Mouse (Mus musculus) lung, adult 18-20 months (tissue): ENCODE results near the gene Lasp1.
"Not testable (repeated sequence)": the region's sequence is repeated elsewhere in the genome, so short reads cannot be mapped to it uniquely, and the experiment has no call there.

ENCODE experiments used
- DNase-seq, 2 experiments: peaks; one replicate each; pipeline ENCODE4 v3.0.0; 2022; ENCODE audit warnings: mixed read lengths in 2 of 2

Lasp1 gene

DNA sequence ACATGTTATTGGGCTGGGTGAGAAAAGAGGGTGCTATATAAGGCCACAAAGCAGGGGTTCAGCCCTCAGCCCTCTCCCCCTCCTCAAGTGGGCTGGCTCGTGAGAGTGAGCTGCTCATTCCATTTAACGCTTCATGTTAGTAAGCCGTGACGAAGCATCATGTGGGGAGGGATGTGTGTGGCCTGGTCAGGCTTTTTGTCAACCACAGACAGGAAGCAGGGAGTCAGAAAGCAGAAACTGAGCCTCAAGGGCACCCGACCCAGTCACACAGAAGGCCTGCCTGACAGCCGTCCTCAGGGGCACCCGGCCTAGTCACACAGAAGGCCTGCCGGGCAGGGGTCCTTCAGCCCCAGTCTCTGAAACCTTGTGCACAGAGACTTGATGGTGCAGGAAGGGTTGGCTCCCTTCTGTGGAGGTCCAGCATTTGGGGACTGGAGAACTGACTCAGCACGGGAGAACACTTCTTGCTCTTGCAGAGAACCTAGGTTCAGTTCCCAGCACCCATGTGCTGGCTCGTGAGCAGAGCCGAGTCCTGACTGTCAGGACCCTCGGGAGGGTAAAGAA is 31.2 kb downstream of the Lasp1 start:
- peak in 1 of 2 experiments; percentile 52 for DNase-seq

DNA sequence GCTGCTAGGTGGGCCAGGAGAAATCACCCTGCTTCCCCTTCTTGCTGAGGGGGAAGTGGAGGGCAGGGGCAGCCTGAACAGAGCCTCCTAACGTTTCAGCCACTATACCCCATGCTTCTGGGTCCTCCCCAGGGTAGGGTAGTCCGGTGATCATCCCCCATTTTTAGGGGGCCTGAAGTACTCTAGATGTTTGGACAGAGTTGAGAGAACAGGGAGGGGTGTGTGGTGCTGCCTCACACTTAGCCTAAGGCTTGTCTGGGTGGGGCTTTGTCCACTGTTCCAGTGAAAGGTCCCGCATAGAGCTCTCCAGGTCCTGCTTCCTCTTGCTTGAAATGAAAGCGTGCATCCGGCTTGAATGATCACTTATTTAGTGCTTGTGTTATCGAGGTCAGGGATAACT is 31.7 kb downstream of the Lasp1 start:
- DNase-seq: no peak

GRCm38 (mm10) chr11:97832001-97832400 is 33.2 kb downstream of the Lasp1 start:
- peak in 1 of 2 experiments; percentile 26 for DNase-seq

DNA sequence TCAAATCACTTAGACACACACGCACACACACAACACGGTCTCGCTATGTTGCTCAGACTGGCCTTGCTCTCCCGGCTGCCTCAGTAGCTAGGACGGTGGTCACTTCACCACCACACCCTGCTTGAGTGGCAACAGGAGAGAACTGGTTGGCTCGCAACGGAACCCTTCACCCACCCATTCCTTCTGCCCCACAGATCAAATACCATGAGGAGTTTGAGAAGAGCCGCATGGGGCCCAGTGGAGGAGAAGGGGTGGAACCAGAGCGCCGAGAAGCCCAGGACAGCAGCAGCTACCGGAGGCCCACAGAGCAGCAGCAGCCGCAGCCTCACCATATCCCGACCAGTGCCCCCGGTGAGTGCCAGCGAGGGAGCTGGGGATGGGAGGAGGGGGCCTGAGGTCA is 34.6 kb downstream of the Lasp1 start:
- DNase-seq: peak; percentile 45 to 60

DNA sequence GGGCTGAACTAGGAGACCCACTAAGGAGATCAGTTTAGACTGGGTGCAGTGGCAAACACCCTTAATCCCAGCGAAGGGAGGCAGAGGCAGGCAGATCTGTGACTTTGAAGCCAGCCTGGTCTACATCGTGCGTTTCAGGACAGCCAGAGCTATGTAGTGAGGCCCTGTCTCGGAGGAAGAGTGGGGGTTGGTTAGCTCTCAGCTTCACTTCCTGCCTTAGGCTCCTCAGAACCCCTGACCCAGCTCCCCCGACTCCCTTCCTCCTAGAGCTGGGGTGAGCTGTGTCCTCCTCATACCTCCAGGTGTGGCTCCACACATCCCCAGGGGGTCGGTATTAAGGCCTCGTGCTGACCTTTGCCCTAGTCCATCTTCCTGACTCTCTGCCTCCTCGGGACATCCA is 37.7 kb downstream of the Lasp1 start:
- no peak for DNase-seq

DNA sequence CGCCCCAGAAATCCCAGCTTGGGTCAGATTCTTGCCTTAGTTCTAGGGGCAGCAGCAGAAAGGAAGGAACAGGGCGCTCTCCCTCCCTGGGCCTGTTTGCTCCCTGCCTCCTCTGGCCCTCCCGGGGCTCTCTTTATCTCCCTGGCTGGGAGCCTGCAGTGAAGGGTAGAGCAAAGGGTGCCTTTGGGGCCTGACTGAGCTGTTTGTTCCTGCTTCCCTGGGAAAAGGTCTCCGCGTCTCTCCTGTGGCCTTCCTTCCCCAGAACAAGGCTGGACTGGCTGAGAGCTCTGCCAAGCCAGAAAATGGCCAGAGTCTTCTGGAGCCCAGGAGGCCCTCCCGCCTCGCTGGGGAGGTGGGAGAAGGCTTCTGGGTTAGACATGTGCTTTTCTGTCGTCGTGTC is 38.3 kb downstream of the Lasp1 start:
- not testable (repeated sequence) for DNase-seq

DNA sequence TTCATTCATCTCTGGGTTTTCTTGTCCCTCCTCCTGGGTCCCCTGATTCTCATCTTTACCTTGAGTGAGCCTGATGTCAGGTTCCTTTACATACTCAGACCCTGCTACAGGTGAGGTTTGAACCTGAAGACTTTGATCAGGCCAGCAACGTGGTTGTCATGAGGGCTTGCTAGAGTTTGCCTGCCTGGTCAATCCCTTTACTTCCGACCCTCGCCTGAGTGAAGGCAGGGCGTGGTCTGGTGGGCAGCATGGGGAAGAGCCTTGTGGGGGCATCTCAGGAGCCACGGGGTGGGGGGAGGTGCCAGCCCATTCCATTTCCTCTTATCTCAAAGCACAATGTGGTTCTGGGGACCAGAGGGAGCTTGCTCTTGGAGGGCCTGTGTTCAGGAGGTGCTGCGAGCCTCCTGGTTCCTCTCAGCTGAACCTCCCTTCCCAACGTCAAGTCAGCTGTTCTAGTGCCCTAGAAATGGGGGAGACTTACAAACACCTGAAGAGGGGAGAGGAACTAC is 38.9 kb downstream of the Lasp1 start:
- DNase-seq: no peak

- no peak for DNase-seq
Measured at GRCm38 (mm10) chr11:97838779-97839440, 40.1 kb downstream of the Lasp1 start.

DNA sequence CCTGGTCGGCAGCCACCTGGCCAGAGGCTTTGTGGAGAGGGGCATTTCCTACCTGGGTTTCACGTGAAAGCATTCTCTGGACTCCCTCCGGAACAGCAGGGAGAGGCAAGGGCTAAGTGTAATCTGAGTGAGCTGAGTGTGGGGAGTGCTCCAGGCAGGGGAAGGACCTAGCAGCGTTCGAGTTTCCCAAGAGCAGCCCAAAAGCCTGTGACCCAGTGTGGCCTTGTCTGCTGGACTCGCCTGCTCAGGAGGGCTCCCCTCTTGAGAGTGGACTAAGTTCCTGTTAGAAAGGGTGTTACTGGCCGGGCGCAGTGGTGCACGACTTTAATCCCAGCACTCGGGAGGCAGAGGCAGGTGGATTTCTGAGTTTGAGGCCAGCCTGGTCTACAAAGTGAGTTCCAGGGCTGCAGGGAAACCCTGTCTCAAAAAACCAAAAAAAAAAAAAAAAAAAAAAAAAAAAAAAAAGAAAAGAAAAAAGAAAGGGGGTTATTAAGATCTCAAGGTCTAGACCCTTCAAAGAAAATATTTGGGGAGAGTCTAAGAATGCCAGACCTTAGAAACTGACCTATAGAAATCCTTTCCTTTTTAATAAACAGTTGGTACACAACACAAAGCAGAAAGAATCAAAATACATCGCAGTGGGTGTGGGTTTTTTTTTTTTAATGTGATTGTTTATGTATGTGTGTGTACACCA is 40.8 kb downstream of the Lasp1 start:
- DNase-seq: no peak

DNA sequence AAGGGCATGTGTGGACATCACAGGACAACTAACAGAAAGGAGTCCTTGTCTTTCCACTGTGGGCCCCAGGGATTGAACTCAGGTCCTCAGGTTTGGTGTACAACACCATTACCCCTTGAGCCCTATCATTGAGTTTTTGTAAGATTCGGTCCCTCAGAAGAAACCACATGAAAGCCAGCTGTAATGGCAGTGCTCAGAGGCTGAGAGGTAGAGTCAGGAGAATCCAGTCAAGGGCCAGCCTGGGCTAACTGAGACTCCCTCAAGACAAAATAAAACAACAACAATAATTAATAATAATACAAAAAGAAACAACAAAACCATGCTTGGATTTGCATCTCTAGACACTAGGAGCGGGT is 41.3 kb downstream of the Lasp1 start:
- DNase-seq: no peak

DNA sequence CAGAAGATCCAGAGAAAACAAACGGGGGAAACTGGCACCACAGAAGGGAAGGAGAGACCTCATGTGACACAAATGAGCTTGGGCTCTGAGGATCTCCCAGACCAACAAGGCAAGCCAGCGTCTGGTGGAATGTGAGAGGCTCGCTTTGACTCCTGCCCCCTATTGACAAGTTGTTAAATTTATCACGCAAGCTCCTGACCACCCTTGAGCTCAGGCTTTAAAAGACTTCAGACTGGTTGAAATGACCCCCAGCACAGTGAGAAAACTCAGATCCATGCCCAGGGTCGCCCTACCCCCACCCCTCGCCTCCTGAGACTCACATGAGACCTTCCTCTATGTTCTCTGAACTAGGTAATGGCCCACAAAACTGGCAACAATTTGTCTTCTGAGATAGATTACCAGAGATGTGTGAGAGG is 41.7 kb downstream of the Lasp1 start, which contains the start of gene B230217C12Rik:
Gene B230217C12Rik, plus strand, starts transcription at position 242 of the 416 bp plus-strand sequence.
- DNase-seq: no peak

DNA sequence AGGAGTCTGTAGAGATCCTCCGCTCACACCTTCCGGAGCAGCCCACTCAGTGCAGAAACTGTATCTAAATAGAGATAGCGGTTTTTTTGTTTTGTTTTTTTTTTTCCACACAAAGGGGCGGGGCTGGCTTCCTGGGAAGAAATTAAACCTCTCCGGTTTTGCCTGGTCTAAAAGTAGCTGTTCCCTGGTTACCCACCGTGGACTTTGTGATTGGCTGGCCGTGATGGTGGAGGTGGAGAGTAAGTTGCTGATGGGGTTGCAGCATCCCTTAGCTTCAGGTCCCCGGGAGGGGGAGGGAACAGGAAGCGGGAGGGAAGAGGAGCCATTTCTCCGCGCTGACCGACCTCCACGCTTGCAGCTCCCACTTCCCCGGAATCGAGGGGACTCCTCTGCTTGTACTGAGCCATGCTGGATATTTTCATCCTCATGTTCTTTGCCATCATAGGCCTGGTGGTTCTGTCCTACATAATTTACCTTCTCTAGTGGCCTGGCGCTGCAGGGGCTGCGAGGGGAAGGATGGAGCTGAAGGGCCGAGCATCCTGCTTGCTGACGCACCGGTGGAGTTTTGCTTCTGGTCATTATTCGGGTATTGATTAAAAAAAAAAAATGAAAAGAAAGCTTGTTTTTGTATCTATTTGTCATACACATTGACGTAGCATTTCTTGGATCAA is 42.3 kb downstream of the Lasp1 start:
- peak; percentile 65 to 75 for DNase-seq

- DNase-seq: no peak
Measured at GRCm38 (mm10) chr11:97842001-97842400, 43.2 kb downstream of the Lasp1 start.

DNA sequence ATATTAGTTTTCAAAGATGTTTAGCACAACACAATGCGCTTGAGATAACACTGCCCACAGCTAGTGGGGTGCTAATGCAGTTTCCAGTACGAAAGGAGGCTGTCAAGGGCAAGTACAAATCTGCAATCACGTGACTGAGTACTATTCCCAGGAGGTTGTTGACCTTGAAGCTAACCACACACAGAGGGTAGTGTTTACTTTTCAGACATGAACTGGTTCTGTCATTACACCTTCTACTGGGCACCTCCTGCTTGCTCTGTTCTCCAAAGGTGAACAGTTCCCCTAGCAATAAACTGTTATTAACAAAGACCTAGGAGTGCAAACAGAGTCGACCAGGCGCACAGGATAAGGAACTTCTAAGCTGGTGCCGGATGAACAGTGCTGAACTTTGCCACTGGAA is 51.6 kb downstream of the Lasp1 start:
- peak in 1 of 2 experiments; percentile 63 for DNase-seq

DNA sequence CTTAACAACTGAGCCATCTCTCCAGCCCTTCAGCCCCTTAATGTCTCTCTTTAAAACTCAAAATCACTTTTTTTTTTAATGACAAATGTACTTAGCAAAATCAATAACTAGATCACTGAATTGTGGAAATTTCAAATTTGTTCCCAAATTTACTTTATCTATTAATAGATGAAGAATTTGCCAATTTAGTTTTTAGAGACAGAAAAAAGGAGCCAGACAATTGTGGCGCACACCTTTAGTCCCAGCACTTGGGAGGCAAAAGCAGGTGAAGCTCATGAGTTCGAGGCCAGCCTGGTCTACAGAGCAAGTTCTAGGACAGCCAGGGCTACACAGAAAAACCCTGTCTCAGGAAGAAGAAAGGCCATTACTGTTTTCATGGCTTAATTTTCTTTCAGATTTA is 52.8 kb downstream of the Lasp1 start:
- DNase-seq: no peak

DNA sequence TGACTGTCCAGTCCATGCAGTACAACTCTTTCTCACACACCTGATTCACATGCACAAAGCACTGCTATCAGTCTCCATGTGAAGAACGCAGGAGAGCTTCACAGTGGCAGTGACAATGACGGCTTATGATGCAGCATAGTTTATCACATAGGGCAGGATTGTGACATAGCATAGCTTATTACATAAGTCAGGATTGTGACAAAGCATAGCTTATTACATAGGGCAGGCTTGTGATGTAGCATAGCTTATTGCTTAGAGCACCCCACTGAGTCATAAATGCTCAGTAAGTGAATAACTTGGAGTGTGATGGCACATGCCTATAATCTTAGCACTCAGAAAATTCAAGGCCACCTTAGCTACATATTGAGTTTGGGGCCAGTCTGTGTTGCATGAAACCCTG is 56.7 kb downstream of the Lasp1 start:
- no peak for DNase-seq

DNA sequence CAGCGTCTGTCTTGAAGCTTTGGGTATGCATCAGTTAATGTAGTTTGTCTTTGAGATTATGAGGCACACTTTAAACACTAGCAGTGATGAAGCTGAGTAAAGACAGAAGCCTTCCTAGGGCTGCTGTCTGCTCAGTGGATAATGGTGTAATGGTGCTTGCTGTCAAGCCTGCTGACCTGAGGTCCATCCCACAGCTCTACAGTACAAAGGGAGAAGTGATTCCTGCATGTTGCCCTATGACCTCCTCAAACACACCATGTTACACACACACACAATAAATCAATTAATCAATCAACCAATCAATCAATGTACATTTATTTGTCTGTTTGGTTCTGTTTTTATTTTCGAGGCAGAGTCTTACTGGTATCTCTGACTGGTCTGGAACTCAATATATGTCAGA is 63.3 kb downstream of the Lasp1 start:
- no peak for DNase-seq

GRCm38 (mm10) chr11:97865421-97865820 is 66.6 kb downstream of the Lasp1 start:
- DNase-seq: no peak

DNA sequence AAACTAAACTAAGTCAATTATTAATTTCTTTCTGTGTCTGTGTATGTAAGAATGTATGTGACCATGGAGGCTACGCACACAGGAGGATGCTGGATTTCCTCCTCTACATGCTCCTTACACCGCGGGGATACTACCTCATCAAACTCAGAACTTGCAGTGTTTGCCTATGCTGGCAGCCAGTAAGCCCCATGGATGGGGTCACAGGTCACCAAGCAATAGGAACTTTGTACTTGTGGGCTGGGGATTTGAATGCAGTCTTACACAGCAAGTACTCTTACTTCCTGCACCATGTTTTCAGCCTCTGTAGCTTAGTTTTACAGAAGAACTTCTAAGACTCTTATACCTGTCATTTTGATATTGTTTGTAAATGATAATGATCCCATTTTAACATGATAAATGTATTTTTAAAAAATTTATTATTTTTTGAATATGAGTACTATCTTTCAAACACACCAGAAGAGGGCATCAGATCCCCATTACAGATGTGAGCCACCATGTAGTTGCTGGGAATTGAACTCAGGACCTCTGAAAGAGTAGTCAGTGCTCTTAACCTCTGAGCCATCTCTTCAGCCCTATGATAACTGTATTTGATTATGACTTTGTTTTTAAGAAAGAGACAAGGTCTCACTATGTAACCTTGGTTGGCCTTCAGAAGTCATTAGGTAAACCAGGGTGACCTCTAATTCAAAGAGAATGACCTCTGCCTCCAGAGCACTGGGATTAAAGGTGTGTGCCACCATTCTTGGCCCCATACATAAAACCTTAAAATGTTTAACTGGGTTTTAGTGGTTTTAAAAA is 67.5 kb downstream of the Lasp1 start:
- DNase-seq: no peak

GRCm38 (mm10) chr11:97867591-97867990 is 68.8 kb downstream of the Lasp1 start:
- no peak for DNase-seq

GRCm38 (mm10) chr11:97872378-97872777 is 73.6 kb downstream of the Lasp1 start:
- not testable (repeated sequence) for DNase-seq

- no peak for DNase-seq
Measured at GRCm38 (mm10) chr11:97874396-97874795, 75.6 kb downstream of the Lasp1 start.

GRCm38 (mm10) chr11:97877341-97877740 is 78.5 kb downstream of the Lasp1 start:
- DNase-seq: no peak
